Mouse (Mus musculus) heart, embryonic 16.5 days (tissue): ENCODE data around the gene Kirrel2. TPM values are rescaled to one million over a fixed set of nuclear protein-coding genes. Genes with fewer than 3 reads are reported as not detected.
"Not testable (repeated sequence)": the region's sequence is repeated elsewhere in the genome, so short reads cannot be mapped to it uniquely, and the experiment has no call there.

Experiments used
- ATAC-seq: fragments of 200-750 bp; cut with Nextera tagmentation; replicated peaks from 2 replicates; pipeline ENCODE4 v1.8.0; 2017; ENCODE audit warnings: moderate number of reproducible peaks; ENCODE audit not compliant: insufficient read depth, low FRiP score; ENCODE audit errors: extremely low read depth
- H3K27ac ChIP-seq: fragments of 300-500 bp; sonication (generic); 2 replicates; pipeline ENCODE4 v1.5.1; 2014; ENCODE audit warnings: mild to moderate bottlenecking, low read length, control low read depth, moderate library complexity
- H3K27me3 ChIP-seq: fragments of 300-500 bp; sonication (generic); 2 replicates; pipeline ENCODE4 v1.6.1; 2014; ENCODE audit warnings: low read length, mixed read lengths; ENCODE audit not compliant: control insufficient read depth, insufficient read depth
- H3K36me3 ChIP-seq: fragments of 300-500 bp; sonication (generic); 2 replicates; pipeline ENCODE4 v1.6.1; 2014; ENCODE audit not compliant: control insufficient read depth, insufficient read depth
- H3K4me1 ChIP-seq: fragments of 300-500 bp; sonication (generic); 2 replicates; pipeline ENCODE4 v1.6.1; 2014; ENCODE audit warnings: low read length, mixed read lengths; ENCODE audit not compliant: control insufficient read depth, insufficient read depth
- H3K4me2 ChIP-seq: fragments of 300-500 bp; sonication (generic); 2 replicates; pipeline ENCODE4 v1.6.1; 2014; ENCODE audit warnings: low read depth, mild to moderate bottlenecking, control low read depth, low read length
- H3K4me3 ChIP-seq: fragments of 300-500 bp; sonication (generic); 2 replicates; pipeline ENCODE4 v1.5.1; 2014; ENCODE audit warnings: mild to moderate bottlenecking, control low read depth, low read length
- H3K9ac ChIP-seq: fragments of 300-500 bp; sonication (generic); 2 replicates; pipeline ENCODE4 v1.6.1; 2014; ENCODE audit warnings: low read length, control low read depth
- H3K9me3 ChIP-seq: fragments of 300-500 bp; sonication (generic); replicated peaks from 2 replicates; pipeline ENCODE4 v1.6.1; 2016; ENCODE audit warnings: low read length; ENCODE audit not compliant: control insufficient read depth
- WGBS: fragments of 180-500 bp; shearing (Covaris S2); extraction: QIAGEN DNeasy Blood & Tissue Kit; methylation state at CpG from one replicate; pipeline ENCODE4 v1.1.7; 2014; 5-methylcytosine and 5-hydroxymethylcytosine counted together
- polyA plus RNA-seq: library from polyadenylated mRNA; unstranded; fragments of >200 nt; fragmentation: Nextera tagmentation; extraction: Ambion mirVana; gene quantifications from 2 replicates; pipeline ENCODE4 v1.2.1, GENCODE M21; 2015

Gene Kirrel2
- polyA plus RNA-seq, 1 experiment from 2014 or later, result 0.20 TPM

GRCm38 (mm10) chr7:30477415-30478381, 20.2 kb upstream of the Kirrel2 start:
- Histone ChIP-seq H3K27me3 (peaks cover 11% of the 10 kb centered on the region), H3K27ac (no peak overlapping the region), H3K4me3 (peak overlapping the region; percentile 24; the same call in 1 of the 2 replicates), H3K9ac (no peak overlapping the region), H3K4me2 (peak overlapping the region; percentile 59), H3K9me3 (no peaks in the 10 kb centered on the region), H3K4me1 (0 out of 2 replicates have a peak, but pooled peaks cover 3% of the 10 kb centered on the region), H3K36me3 (no peaks in the 10 kb centered on the region)
- WGBS, result 9% methylated on average over 32 of the region's 32 CpGs
- ATAC-seq, result no peak

DNA sequence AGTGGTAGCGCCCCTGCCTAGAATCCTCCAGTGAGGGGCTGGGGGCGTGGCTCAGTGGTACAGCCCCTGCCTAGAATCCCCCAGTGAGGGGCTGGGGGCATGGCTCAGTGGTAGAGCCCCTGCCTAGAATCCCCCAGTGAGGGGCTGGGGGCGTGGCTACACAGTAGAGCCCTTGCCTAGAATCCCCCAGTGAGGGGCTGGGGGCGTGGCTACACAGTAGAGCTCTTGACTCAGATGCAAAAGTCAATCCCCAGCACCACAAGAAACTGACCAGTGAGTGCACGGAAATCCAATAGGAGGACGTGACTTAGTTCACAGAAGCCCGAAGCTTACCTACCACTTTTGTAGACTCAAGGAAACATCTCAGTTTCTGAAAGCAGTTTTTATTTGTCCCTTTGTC, 18.6 kb upstream of the Kirrel2 start:
- WGBS, result 83% methylated on average over 7 of the region's 7 CpGs
- H3K36me3 ChIP-seq, H3K4me3 ChIP-seq: not testable (repeated sequence)

GRCm38 (mm10) chr7:30474999-30475398, 17.5 kb upstream of the Kirrel2 start:
- Histone ChIP-seq H3K4me1 (0 out of 2 replicates have a peak, but pooled peaks cover 3% of the 10 kb centered on the region), H3K27ac (no peak overlapping the region), H3K4me2 (no peak overlapping the region), H3K36me3 (no peaks in the 10 kb centered on the region), H3K9ac (no peak overlapping the region), H3K27me3 (peaks cover 7% of the 10 kb centered on the region), H3K4me3 (no peak overlapping the region), H3K9me3 (no peaks in the 10 kb centered on the region)
- 55% methylated on average over 4 of the region's 4 CpGs for WGBS
- ATAC-seq, result no peak

More for the DNA sequence above, 18.6 kb upstream of the Kirrel2 start:
- H3K4me1 ChIP-seq, H3K4me2 ChIP-seq, H3K27me3 ChIP-seq, H3K27ac ChIP-seq, H3K9ac ChIP-seq, H3K9me3 ChIP-seq, ATAC-seq: not testable (repeated sequence)

GRCm38 (mm10) chr7:30472411-30472810, 14.9 kb upstream of the Kirrel2 start:
- Histone ChIP-seq H3K4me1 (no peaks in the 10 kb centered on the region), H3K4me3 (no peak overlapping the region), H3K4me2 (no peak overlapping the region), H3K36me3 (no peaks in the 10 kb centered on the region), H3K9ac (no peak overlapping the region), H3K27ac (no peak overlapping the region), H3K27me3 (peaks cover 6% of the 10 kb centered on the region), H3K9me3 (no peaks in the 10 kb centered on the region)
- ATAC-seq, result no peak
- 44% methylated on average over 5 of the region's 5 CpGs for WGBS

DNA sequence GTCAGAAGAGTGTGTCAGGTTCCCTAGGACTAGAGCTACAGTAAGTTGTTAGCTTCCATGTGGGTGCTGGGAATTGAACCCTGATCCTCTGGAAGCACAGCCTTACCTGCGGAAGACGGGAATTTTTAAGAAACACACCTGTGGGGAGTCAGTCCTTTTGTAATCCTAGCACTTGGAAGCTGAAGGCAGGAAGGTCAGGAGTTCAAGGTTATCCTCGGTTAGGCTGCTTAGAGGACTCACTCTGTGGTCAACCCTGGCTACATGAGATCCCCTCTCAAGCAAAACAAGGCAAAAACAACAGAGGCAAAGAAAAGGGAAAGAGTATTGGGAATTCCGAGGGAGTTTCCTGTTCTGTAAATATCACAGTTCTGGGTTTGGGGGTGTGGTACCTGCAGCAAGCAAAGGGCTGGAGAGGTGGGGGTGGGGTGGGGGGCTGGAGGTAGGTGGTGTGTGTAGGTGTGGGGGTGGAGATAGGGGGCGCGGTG, 7.4 kb upstream of the Kirrel2 start:
- Histone ChIP-seq H3K36me3 (no peaks in the 10 kb centered on the region), H3K4me3 (no peak overlapping the region), H3K4me2 (no peak overlapping the region), H3K9ac (no peak overlapping the region), H3K4me1 (no peaks in the 10 kb centered on the region), H3K27me3 (peaks cover 66% of the 10 kb centered on the region), H3K27ac (no peak overlapping the region), H3K9me3 (no peaks in the 10 kb centered on the region)
- no peak for ATAC-seq
- WGBS, result 13% methylated on average over 6 of the region's 6 CpGs

DNA sequence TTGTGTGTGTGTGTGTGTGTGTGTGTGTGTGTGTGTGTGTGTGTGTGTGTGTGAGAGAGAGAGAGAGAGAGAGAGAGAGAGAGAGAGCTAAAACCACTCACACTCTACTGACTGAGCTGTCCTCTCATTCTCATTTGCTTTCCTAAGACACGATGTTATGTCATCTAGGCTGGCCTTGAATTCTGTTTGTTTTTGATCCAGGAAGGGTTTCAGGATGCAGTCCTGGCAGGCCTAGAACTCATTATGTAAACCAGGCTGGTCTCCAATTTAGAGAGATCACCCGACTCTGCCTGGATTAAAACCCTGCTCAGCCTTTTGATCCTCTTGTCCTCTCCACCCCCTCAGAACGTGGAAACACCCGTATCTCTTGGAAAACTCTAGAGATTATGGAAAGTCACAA, 6.5 kb upstream of the Kirrel2 start:
- Histone ChIP-seq H3K27ac (no peak overlapping the region), H3K9me3 (no peaks in the 10 kb centered on the region), H3K4me3 (no peak overlapping the region), H3K27me3 (peaks cover 73% of the 10 kb centered on the region), H3K9ac (no peak overlapping the region), H3K4me1 (no peaks in the 10 kb centered on the region), H3K4me2 (no peak overlapping the region), H3K36me3 (no peaks in the 10 kb centered on the region)
- 20% methylated on average over 4 of the region's 4 CpGs for WGBS
- no peak for ATAC-seq

- H3K4me1 ChIP-seq, result no peaks in the 10 kb centered on the region
- no peaks in the 10 kb centered on the region for H3K9me3 ChIP-seq
- ATAC-seq, result no peak
- H3K4me3 ChIP-seq, result no peak overlapping the region
- 27% methylated on average over 7 of the region's 7 CpGs for WGBS
- H3K27me3 ChIP-seq, result peaks cover 77% of the 10 kb centered on the region
- no peaks in the 10 kb centered on the region for H3K36me3 ChIP-seq
- H3K27ac ChIP-seq, result no peak overlapping the region
- H3K9ac ChIP-seq, result no peak overlapping the region
- H3K4me2 ChIP-seq, result no peak overlapping the region
Observed at GRCm38 (mm10) chr7:30463568-30463967, 6.1 kb upstream of the Kirrel2 start.

DNA sequence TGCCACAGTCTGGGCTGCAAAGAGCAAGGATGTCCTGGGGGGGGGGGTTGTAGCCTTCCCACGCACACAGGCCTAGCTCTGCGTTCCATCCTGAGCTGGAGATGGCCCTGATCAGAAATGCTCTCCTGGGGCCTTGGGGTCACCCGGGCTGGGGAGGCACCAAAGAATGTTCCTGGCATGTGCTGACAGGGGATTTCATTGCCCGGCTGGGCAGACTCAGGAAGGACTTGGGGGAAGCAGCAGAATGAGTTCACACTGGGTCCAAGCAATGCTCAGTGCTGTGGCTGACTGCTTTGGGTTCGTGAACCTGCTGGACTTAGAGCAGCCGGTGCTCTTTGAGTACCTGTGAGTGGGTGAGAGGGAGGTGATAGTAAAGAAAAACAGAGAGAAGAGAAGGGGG, 2.0 kb upstream of the Kirrel2 start:
- WGBS, result 32% methylated on average over 6 of the region's 6 CpGs
- Histone ChIP-seq H3K9me3 (no peaks in the 10 kb centered on the region), H3K27me3 (peaks cover 86% of the 10 kb centered on the region), H3K36me3 (no peaks in the 10 kb centered on the region), H3K27ac (no peak overlapping the region), H3K4me3 (no peak overlapping the region), H3K9ac (no peak overlapping the region), H3K4me1 (no peaks in the 10 kb centered on the region), H3K4me2 (no peak overlapping the region)
- ATAC-seq, result no peak

- WGBS, result 2% methylated on average over 31 of the region's 31 CpGs
- Histone ChIP-seq H3K4me2 (peak overlapping the region; percentile 42), H3K36me3 (no peaks in the 10 kb centered on the region), H3K27ac (no peak overlapping the region), H3K27me3 (peaks cover 88% of the 10 kb centered on the region), H3K9ac (no peak overlapping the region), H3K9me3 (no peaks in the 10 kb centered on the region), H3K4me3 (no peak overlapping the region), H3K4me1 (peaks cover 2% of the 10 kb centered on the region; the same call in 1 of the 2 replicates)
- no peak for ATAC-seq
Observed at GRCm38 (mm10) chr7:30456911-30457628, 420 bp downstream of the Kirrel2 start.
